Mouse (Mus musculus) liver, postnatal 0 days (tissue): ENCODE results near the gene St6galnac3.

ENCODE experiments used
- CTCF ChIP-seq: sonication (generic); IDR thresholded peaks from 2 replicates; pipeline ENCODE4 v1.5.1; 2016; ENCODE audit warnings: antibody characterized with exemption, low read depth
- EP300 ChIP-seq: IDR thresholded peaks from 2 replicates; pipeline ENCODE4 v1.6.1; 2016; ENCODE audit warnings: antibody characterized with exemption, low read depth, mild to moderate bottlenecking

GRCm38 (mm10) chr3:153741800-153742199 lies 16.8 kb upstream of the St6galnac3 start:
- TF ChIP-seq CTCF (no peak), EP300 (no peak)
